Mouse (Mus musculus) thymus, adult 2 months (tissue): ENCODE data around the gene Samd8. TPM values are rescaled to one million over a fixed set of nuclear protein-coding genes. Genes with fewer than 3 reads are reported as not detected.
A peak's percentile ranks its signal among the peaks of the same experiment; 100 is the strongest.

Experiments
- DNase-seq: peaks from one replicate; pipeline ENCODE4 v3.0.0; 2021
- H3K27ac ChIP-seq: fragments of 200-500 bp; 2 replicates; pipeline ENCODE4 v1.5.1; 2012; ENCODE audit warnings: low read length, control low read depth; ENCODE audit not compliant: control insufficient read depth, insufficient read depth
- H3K27me3 ChIP-seq: fragments of 200-500 bp; 2 replicates; pipeline ENCODE4 v1.6.1; 2012; ENCODE audit warnings: mild to moderate bottlenecking, low read length, moderate library complexity, mixed read lengths; ENCODE audit not compliant: control insufficient read depth, insufficient read depth
- H3K36me3 ChIP-seq: fragments of 200-500 bp; 2 replicates; pipeline ENCODE4 v1.6.1; 2012; ENCODE audit warnings: mild to moderate bottlenecking, low read length, moderate library complexity; ENCODE audit not compliant: control insufficient read depth, insufficient read depth
- H3K4me1 ChIP-seq: fragments of 200-500 bp; replicated peaks from 2 replicates; pipeline ENCODE4 v1.6.1; 2012; ENCODE audit warnings: low read length; ENCODE audit not compliant: control insufficient read depth, insufficient read depth
- H3K4me3 ChIP-seq: fragments of 200-500 bp; 2 replicates; pipeline ENCODE4 v1.5.1; 2012; ENCODE audit warnings: mild to moderate bottlenecking, low read length, control low read depth, moderate library complexity; ENCODE audit not compliant: control insufficient read depth, insufficient read depth
- CTCF ChIP-seq: fragments of 200-500 bp; IDR thresholded peaks from 2 replicates; pipeline ENCODE4 v1.5.1; 2012; ENCODE audit warnings: mild to moderate bottlenecking, control low read depth, low read length, moderate library complexity, borderline replicate concordance; ENCODE audit not compliant: control insufficient read depth, poor library complexity, insufficient read depth; ENCODE audit errors: extremely low read depth
- POLR2A ChIP-seq: fragments of 200-500 bp; IDR thresholded peaks from 2 replicates; pipeline ENCODE4 v1.6.1; 2012; ENCODE audit warnings: mild to moderate bottlenecking, low read length, control low read depth, moderate library complexity; ENCODE audit not compliant: control insufficient read depth, poor library complexity, insufficient read depth; ENCODE audit errors: extremely low read depth
- WGBS: fragments of 180-500 bp; shearing (Covaris S2); methylation state at CpG from one replicate; pipeline ENCODE4 v1.1.7; 2018; 5-methylcytosine and 5-hydroxymethylcytosine counted together
- polyA plus RNA-seq: library from polyadenylated mRNA; depleted of rRNA; stranded (reverse); fragments of >200 nt; gene quantifications from 2 replicates; pipeline ENCODE4 v1.2.3, GENCODE M21; 2012; rRNA removed

The Samd8 gene
- polyA plus RNA-seq, 1 experiment = 12.1 TPM

DNA sequence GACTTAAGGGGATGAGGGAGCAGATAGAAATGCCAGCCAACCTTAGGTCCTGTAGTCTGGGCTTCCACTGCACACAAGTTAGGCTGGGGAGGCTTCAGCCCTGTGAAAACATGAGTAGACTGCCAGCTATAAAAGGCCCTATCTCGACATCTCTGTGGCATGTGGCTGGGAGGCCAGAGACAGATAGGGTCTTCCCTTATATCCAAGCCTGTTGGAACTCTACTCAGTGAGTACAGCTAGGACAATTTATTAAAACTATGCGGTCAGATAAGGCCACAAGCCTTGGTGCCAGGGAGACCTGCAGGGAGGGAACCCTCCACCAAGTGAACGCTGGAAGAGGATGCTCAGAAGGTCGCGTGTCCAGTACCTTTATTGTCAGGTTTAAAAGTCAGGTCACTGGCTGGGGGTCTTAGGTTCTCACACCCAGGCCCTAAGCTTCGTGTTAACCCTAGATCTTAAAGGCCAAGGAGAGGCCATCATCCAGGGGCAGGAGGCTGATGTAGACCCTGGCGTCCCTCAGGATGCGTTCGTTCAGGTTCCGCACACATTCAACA is 96.6 kb downstream of the Samd8 start:
- peaks cover 12% of the 10 kb centered on the region for H3K4me1 ChIP-seq
- no peak overlapping the region; the same call in 1 of the 2 replicates for H3K27ac ChIP-seq
- H3K4me3 ChIP-seq = no peak overlapping the region
- no peak for DNase-seq
- no peak for TF ChIP-seq POLR2A
- TF ChIP-seq CTCF = no peak
- 42% methylated on average over 10 of the region's 10 CpGs for WGBS
- H3K27me3 ChIP-seq = no peaks in the 10 kb centered on the region
- H3K36me3 ChIP-seq = peaks cover 41% of the 10 kb centered on the region

DNA sequence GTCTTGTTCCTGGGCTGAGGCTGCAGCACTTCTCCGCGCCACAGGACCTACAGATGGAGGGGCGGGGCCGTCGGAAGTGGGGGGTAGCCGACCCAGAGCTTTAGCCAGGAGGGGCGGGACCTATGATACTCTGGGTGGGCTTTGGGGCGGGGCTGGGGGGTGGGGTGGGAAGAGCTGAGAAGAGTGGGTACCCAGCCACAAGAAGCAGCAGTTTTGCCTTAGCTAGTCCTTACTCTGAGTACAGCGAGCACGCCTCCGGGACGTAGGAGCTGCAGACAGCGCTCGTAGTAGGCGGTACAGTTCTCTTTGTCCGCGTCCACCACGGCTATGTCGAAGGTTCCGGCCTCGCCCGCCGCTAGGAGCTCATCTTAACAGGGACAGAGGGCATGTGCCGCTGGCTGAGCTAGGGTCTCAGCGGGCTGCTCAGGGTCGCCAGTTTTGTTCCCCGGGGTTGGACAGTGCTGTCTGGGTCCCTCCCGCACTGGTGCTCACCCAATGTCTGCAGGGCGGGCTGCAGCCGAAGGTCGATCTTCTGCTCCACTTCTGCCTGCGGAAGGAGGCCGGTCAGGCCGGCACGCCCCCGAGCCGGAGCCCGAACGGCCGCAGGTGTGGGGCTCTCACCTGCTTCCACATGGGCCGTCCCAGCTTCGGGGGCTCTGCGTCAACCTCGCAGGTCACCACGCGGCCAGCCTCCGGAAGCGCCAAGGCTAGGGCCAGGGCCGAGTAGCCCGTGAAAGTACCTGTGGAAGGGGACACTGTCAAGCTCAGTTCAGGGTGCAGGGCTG is 97.2 kb downstream of the Samd8 start:
- H3K4me1 ChIP-seq = peaks cover 12% of the 10 kb centered on the region
- no peak overlapping the region for H3K27ac ChIP-seq
- H3K36me3 ChIP-seq = peaks cover 34% of the 10 kb centered on the region
- DNase-seq = peak; percentile 58
- no peaks in the 10 kb centered on the region for H3K27me3 ChIP-seq
- 1% methylated on average over 50 of the region's 50 CpGs for WGBS
- peak overlapping the region; percentile 76 for H3K4me3 ChIP-seq
- TF ChIP-seq POLR2A (no peak), CTCF (no peak)

Other genes with a start within 250 kb of the Samd8 start
- 0.24 TPM in 1 of 2 replicates, not detected in the other for gene Dupd1, start 36.0 kb upstream of the Samd8 start, polyA plus RNA-seq
- 0.20 and 0.75 TPM in 2 replicates for gene Dusp13, start 650 bp downstream of the Samd8 start, polyA plus RNA-seq
- gene Vdac2, start 74.7 kb downstream of the Samd8 start, polyA plus RNA-seq = 109 and 118 TPM in 2 replicates
- gene Comtd1, start 98.4 kb downstream of the Samd8 start, polyA plus RNA-seq = 18.3 and 19.9 TPM in 2 replicates
- gene Zfp503, start 239.1 kb downstream of the Samd8 start, polyA plus RNA-seq = 8.1 and 8.4 TPM in 2 replicates